Mouse (Mus musculus) heart, embryonic 15.5 days (tissue): ENCODE data around the gene Olfr67. TPM values are rescaled to one million over a fixed set of nuclear protein-coding genes. Genes with fewer than 3 reads are reported as not detected.
"Not testable (repeated sequence)": the region's sequence is repeated elsewhere in the genome, so short reads cannot be mapped to it uniquely, and the experiment has no call there.

Experiments
- ATAC-seq: fragments of 200-750 bp; cut with Nextera tagmentation; replicated peaks from 2 replicates; pipeline ENCODE4 v1.8.0; 2017; ENCODE audit warnings: low read depth, moderate TSS enrichment; ENCODE audit not compliant: insufficient number of reproducible peaks, insufficient read depth, low FRiP score
- H3K27ac ChIP-seq: fragments of 300-500 bp; sonication (generic); 2 replicates; pipeline ENCODE4 v1.5.1; 2015; ENCODE audit warnings: mild to moderate bottlenecking, inconsistent platforms
- H3K27me3 ChIP-seq: fragments of 300-500 bp; sonication (generic); 2 replicates; pipeline ENCODE4 v1.6.1; 2015; ENCODE audit warnings: inconsistent platforms
- H3K36me3 ChIP-seq: fragments of 300-500 bp; sonication (generic); 2 replicates; pipeline ENCODE4 v1.6.1; 2015; ENCODE audit warnings: mild to moderate bottlenecking, inconsistent platforms
- H3K4me1 ChIP-seq: fragments of 300-500 bp; sonication (generic); replicated peaks from 2 replicates; pipeline ENCODE4 v1.6.1; 2015; ENCODE audit warnings: inconsistent platforms
- H3K4me2 ChIP-seq: fragments of 300-500 bp; sonication (generic); 2 replicates; pipeline ENCODE4 v1.6.1; 2015; ENCODE audit warnings: inconsistent platforms, mild to moderate bottlenecking, moderate library complexity
- H3K4me3 ChIP-seq: fragments of 300-500 bp; sonication (generic); 2 replicates; pipeline ENCODE4 v1.5.1; 2015; ENCODE audit warnings: mild to moderate bottlenecking, inconsistent platforms
- H3K9ac ChIP-seq: fragments of 300-500 bp; sonication (generic); 2 replicates; pipeline ENCODE4 v1.6.1; 2015; ENCODE audit warnings: mild to moderate bottlenecking, inconsistent platforms
- H3K9me3 ChIP-seq: fragments of 300-500 bp; sonication (generic); replicated peaks from 2 replicates; pipeline ENCODE4 v1.6.1; 2016; ENCODE audit warnings: inconsistent platforms
- WGBS: fragments of 180-500 bp; shearing (Covaris S2); methylation state at CpG from one replicate; pipeline ENCODE4 v1.1.7; 2015; ENCODE audit warnings: mixed read lengths; 5-methylcytosine and 5-hydroxymethylcytosine counted together
- polyA plus RNA-seq: library from polyadenylated mRNA; unstranded; fragments of >200 nt; fragmentation: Nextera tagmentation; extraction: Ambion mirVana; gene quantifications from 2 replicates; pipeline ENCODE4 v1.2.1, GENCODE M21; 2015

The Olfr67 gene
- polyA plus RNA-seq, 1 experiment from 2014 or later, result not detected

- H3K4me1 ChIP-seq, H3K27ac ChIP-seq, H3K4me3 ChIP-seq, H3K27me3 ChIP-seq, H3K9me3 ChIP-seq, H3K36me3 ChIP-seq, H3K4me2 ChIP-seq, H3K9ac ChIP-seq, ATAC-seq: not testable (repeated sequence)
- 74% methylated on average over 6 of the region's 6 CpGs for WGBS
Measured at GRCm38 (mm10) chr7:103767687-103768086, 23.9 kb downstream of the Olfr67 start.

- H3K36me3 ChIP-seq, H3K27me3 ChIP-seq, H3K4me2 ChIP-seq, H3K9me3 ChIP-seq, H3K4me1 ChIP-seq, H3K9ac ChIP-seq, H3K27ac ChIP-seq, ATAC-seq, H3K4me3 ChIP-seq: not testable (repeated sequence)
- 81% methylated on average over 6 of the region's 6 CpGs for WGBS
Measured at GRCm38 (mm10) chr7:103762212-103762611, 29.4 kb downstream of the Olfr67 start.

DNA sequence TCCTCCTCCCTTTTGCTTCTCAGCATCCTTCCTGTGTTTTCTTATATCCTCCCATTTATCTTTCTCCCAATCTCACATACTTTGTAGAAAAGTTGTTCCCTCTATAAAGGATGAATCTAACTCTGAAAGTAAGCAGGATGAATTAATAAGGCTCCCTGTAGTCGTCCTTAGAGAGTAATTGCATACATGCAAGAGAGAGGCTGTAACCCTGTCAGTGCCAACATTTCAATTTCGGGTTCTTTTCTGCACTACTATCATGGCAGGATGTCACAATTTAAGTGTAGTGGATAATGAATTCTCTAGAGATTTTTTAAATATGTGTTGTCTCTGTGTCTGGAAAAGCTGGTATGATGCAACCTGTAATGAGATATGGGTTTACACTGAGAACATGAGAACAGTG lies 34.4 kb downstream of the Olfr67 start, which contains the start of gene Olfr630:
TSS of gene Olfr630 (minus strand) at position 101 of the 400 bp plus-strand sequence.
- ATAC-seq, result no peak
- H3K9ac ChIP-seq, result no peak within 1 kb of the TSS
- no peaks in the 10 kb centered on the region for H3K36me3 ChIP-seq
- WGBS, result 41% methylated on average over 2 of the region's 2 CpGs
- no peak within 1 kb of the TSS for H3K4me2 ChIP-seq
- H3K27ac ChIP-seq, result no peak within 1 kb of the TSS
- H3K4me1 ChIP-seq, result no peaks in the 10 kb centered on the region
- no peaks in the 10 kb centered on the region for H3K27me3 ChIP-seq
- H3K4me3 ChIP-seq, result no peak within 1 kb of the TSS
- H3K9me3 ChIP-seq, result no peaks in the 10 kb centered on the region

GRCm38 (mm10) chr7:103744843-103745242 lies 46.8 kb downstream of the Olfr67 start, which contains the start of gene Olfr629:
Gene Olfr629, minus strand, starts transcription at chr7:103744943.
- WGBS, result 69% methylated on average over 2 of the region's 2 CpGs
- H3K36me3 ChIP-seq, result no peaks in the 10 kb centered on the region
- no peaks in the 10 kb centered on the region for H3K27me3 ChIP-seq
- H3K4me2 ChIP-seq, result no peak within 1 kb of the TSS
- ATAC-seq, result no peak
- H3K27ac ChIP-seq, result no peak within 1 kb of the TSS
- H3K4me1 ChIP-seq, result no peaks in the 10 kb centered on the region
- no peak within 1 kb of the TSS for H3K9ac ChIP-seq
- no peaks in the 10 kb centered on the region for H3K9me3 ChIP-seq
- no peak within 1 kb of the TSS for H3K4me3 ChIP-seq

Other genes starting within 250 kb of the Olfr67 start
- not detected in 2 replicates for gene Olfr612, start 249.1 kb downstream of the Olfr67 start, polyA plus RNA-seq
- gene Olfr613, start 243.7 kb downstream of the Olfr67 start, polyA plus RNA-seq, result not detected in 2 replicates
- gene Olfr615, start 235.7 kb downstream of the Olfr67 start, polyA plus RNA-seq, result not detected in 2 replicates
- gene Olfr616, start 222.7 kb downstream of the Olfr67 start, polyA plus RNA-seq, result not detected in 2 replicates
- gene Olfr617, start 218.8 kb downstream of the Olfr67 start, polyA plus RNA-seq, result not detected in 2 replicates
- not detected in 2 replicates for gene Olfr618, start 201.7 kb downstream of the Olfr67 start, polyA plus RNA-seq
- not detected in 2 replicates for gene Olfr619, start 191.2 kb downstream of the Olfr67 start, polyA plus RNA-seq
- gene Olfr620, start 179.3 kb downstream of the Olfr67 start, polyA plus RNA-seq, result not detected in 2 replicates
- not detected in 2 replicates for gene Olfr622, start 149.1 kb downstream of the Olfr67 start, polyA plus RNA-seq
- gene Olfr623, start 128.1 kb downstream of the Olfr67 start, polyA plus RNA-seq, result not detected in 2 replicates
- 0.03 TPM in 2 replicates for gene Olfr624, start 120.6 kb downstream of the Olfr67 start, polyA plus RNA-seq
- gene Olfr625-ps1, start 109.1 kb downstream of the Olfr67 start, polyA plus RNA-seq, result not detected in 2 replicates
- not detected in 2 replicates for gene Olfr243, start 77.2 kb downstream of the Olfr67 start, polyA plus RNA-seq
- not detected in 2 replicates for gene Olfr628, start 61.4 kb downstream of the Olfr67 start, polyA plus RNA-seq
- not detected in 2 replicates for gene Olfr629, start 46.9 kb downstream of the Olfr67 start, polyA plus RNA-seq
- not detected in 2 replicates for gene Olfr630, start 34.5 kb downstream of the Olfr67 start, polyA plus RNA-seq
- not detected in 2 replicates for gene Olfr69, start 20.2 kb downstream of the Olfr67 start, polyA plus RNA-seq
- gene Olfr68, start 12.1 kb downstream of the Olfr67 start, polyA plus RNA-seq, result not detected in 2 replicates
- gene Hbb-bt, start 22.2 kb upstream of the Olfr67 start, polyA plus RNA-seq, result 13,914 and 14,622 TPM in 2 replicates
- gene Hbb-bs, start 36.3 kb upstream of the Olfr67 start, polyA plus RNA-seq, result 40,231 and 44,289 TPM in 2 replicates
- not detected in 2 replicates for gene Hbb-bh2, start 48.7 kb upstream of the Olfr67 start, polyA plus RNA-seq
- 7.6 and 12.8 TPM in 2 replicates for gene Hbb-bh1, start 51.3 kb upstream of the Olfr67 start, polyA plus RNA-seq
- gene Hbb-y, start 61.4 kb upstream of the Olfr67 start, polyA plus RNA-seq, result 765 and 1,617 TPM in 2 replicates
- not detected in 2 replicates for gene Olfr66, start 94.4 kb upstream of the Olfr67 start, polyA plus RNA-seq
- not detected in 2 replicates for gene Olfr64, start 102.7 kb upstream of the Olfr67 start, polyA plus RNA-seq
- not detected in 2 replicates for gene Olfr65, start 111.7 kb upstream of the Olfr67 start, polyA plus RNA-seq
- not detected in 2 replicates for gene Olfr631, start 137.0 kb upstream of the Olfr67 start, polyA plus RNA-seq
- gene Olfr632, start 142.5 kb upstream of the Olfr67 start, polyA plus RNA-seq, result not detected in 2 replicates
- gene Olfr633, start 152.6 kb upstream of the Olfr67 start, polyA plus RNA-seq, result not detected in 2 replicates
- not detected in 2 replicates for gene Olfr635, start 179.3 kb upstream of the Olfr67 start, polyA plus RNA-seq
- not detected in 2 replicates for gene Olfr638, start 206.9 kb upstream of the Olfr67 start, polyA plus RNA-seq
- not detected in 2 replicates for gene Olfr639, start 225.5 kb upstream of the Olfr67 start, polyA plus RNA-seq
- gene Olfr640, start 233.8 kb upstream of the Olfr67 start, polyA plus RNA-seq, result not detected in 2 replicates
- gene Olfr641, start 243.6 kb upstream of the Olfr67 start, polyA plus RNA-seq, result not detected in 2 replicates